8 mouse cellular contexts compared by ENCODE assay signal in the genomic region with DNA sequence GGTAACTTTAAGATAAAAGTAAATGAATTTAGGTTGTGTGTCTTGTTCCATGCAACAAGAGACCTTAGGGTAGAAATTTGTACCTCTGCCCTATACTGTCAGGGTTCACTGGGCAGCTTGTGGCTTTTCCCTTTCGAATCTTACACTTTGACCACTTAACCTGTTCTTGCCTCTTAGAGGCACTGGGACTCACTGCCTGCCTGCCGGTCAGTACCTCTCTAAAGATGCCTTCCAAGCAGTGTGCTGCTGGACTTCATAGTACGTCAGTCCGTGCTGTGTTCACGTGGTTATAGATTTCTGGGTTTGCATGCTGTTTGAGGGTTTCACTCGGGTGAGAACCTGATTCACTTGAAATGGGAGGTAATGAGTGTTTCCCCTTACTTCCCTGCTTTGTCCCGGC. TPM values are rescaled to one million over a fixed set of nuclear protein-coding genes. Genes with fewer than 3 reads are reported as not detected.
DNase-seq lines count a peak whose midpoint lies in the region; ATAC-seq and TF ChIP-seq lines count a peak whose summit lies in the region.

No protein-coding gene starts in this region.

- peaks cover 11% of the 10 kb centered on the region for H3K4me1 ChIP-seq in lung, embryonic 14.5 days (ENCODE audit: insufficient read depth)
- peaks cover 32% of the 10 kb centered on the region for H3K4me1 ChIP-seq in forebrain, embryonic 16.5 days (replicated peaks; ENCODE audit: control insufficient read depth, insufficient read depth, low read length)

- peak overlapping the region; percentile 85 for H3K27ac ChIP-seq in lung, embryonic 14.5 days (ENCODE audit: low read depth)
- peak overlapping the region; percentile 99 for H3K27ac ChIP-seq in forebrain, embryonic 16.5 days (ENCODE audit: low read length)

- H3K36me3 ChIP-seq in lung, embryonic 14.5 days (ENCODE audit: insufficient read depth), result no peaks in the 10 kb centered on the region
- no peaks in the 10 kb centered on the region for H3K36me3 ChIP-seq in forebrain, embryonic 16.5 days (ENCODE audit: control insufficient read depth, insufficient read depth)

- peak overlapping the region; percentile 70 for H3K4me2 ChIP-seq in lung, embryonic 14.5 days
- peak overlapping the region; percentile 71 for H3K4me2 ChIP-seq in forebrain, embryonic 16.5 days (ENCODE audit: low read length)

- H3K27me3 ChIP-seq in lung, embryonic 14.5 days (ENCODE audit: insufficient read depth, low read length), result no peaks in the 10 kb centered on the region
- H3K27me3 ChIP-seq in forebrain, embryonic 16.5 days (replicated peaks; ENCODE audit: control insufficient read depth, insufficient read depth, low read length), result no peaks in the 10 kb centered on the region

- peak; percentile 45 for ATAC-seq in lung, embryonic 14.5 days (ENCODE audit: insufficient read depth)
- ATAC-seq in forebrain, embryonic 16.5 days, result peak; percentile 18
- ATAC-seq in monocyte, adult 5-6 weeks (replicated peaks; ENCODE audit: insufficient number of reproducible peaks, low FRiP score, low TSS enrichment, poor library complexity, severe bottlenecking), result peak; percentile 37; the same call in 1 of the 2 replicates

- WGBS in lung, embryonic 14.5 days, result 10% methylated on average over 7 of the region's 7 CpGs
- 10% methylated on average over 7 of the region's 7 CpGs for WGBS in forebrain, embryonic 16.5 days

- no peak for TF ChIP-seq CTCF in lung, embryonic 14.5 days (IDR thresholded peaks at IDR 0.05; ENCODE audit: low read depth)

- DNase-seq in lung, embryonic 14.5 days, result no peak
- DNase-seq in lung, postnatal 10 days, result no peak
- peak; percentile 64 for DNase-seq in kidney, postnatal 14 days
- no peak for DNase-seq in yolk sac, embryonic 10.5 days (ENCODE audit: low spot score)
- no peak for DNase-seq in adrenal gland, postnatal 10 days
- DNase-seq in left cerebral cortex, adult 8-10 months (ENCODE audit: low spot score in 2 of 2), result no peak

- peak overlapping the region; percentile 58 for H3K9ac ChIP-seq in lung, embryonic 14.5 days
- peak overlapping the region; percentile 72; the same call in 1 of the 2 replicates for H3K9ac ChIP-seq in forebrain, embryonic 16.5 days (replicated peaks; ENCODE audit: low read depth, low read length)

- peak overlapping the region; percentile 47 for H3K4me3 ChIP-seq in lung, embryonic 14.5 days (ENCODE audit: low read depth, low read length)
- H3K4me3 ChIP-seq in forebrain, embryonic 16.5 days (replicated peaks; ENCODE audit: low read length), result peak overlapping the region; percentile 66

- H3K9me3 ChIP-seq in lung, embryonic 14.5 days (ENCODE audit: low read depth, low read length), result no peaks in the 10 kb centered on the region
- no peaks in the 10 kb centered on the region for H3K9me3 ChIP-seq in forebrain, embryonic 16.5 days (ENCODE audit: control insufficient read depth, low read length)

RNA-seq across cellular contexts. Expression of gene Fam214a, which starts 22.7 kb away (rescaled TPM):
- polyA plus RNA-seq in lung, embryonic 14.5 days (2014; fragmentation: Nextera tagmentation; extraction: Ambion mirVana), result 8.9 and 9.9 TPM in 2 replicates
- polyA plus RNA-seq in forebrain, embryonic 16.5 days (2015; fragmentation: Nextera tagmentation; extraction: Ambion mirVana), result 30.1 and 32.0 TPM in 2 replicates
- 35.8 to 79.7 TPM (median 43.8 TPM) in 3 replicates for total RNA-seq in monocyte, adult 5-6 weeks (2017)
- 10 to 100 TPM; 76.1 to 81.3 TPM for total RNA-seq in adrenal gland, postnatal 10 days (2021)
- 10 to 100 TPM; 42.1 to 49.9 (median 43.5) TPM for total RNA-seq in left cerebral cortex, adult 8-10 months (2022)
